Comparison of ENCODE assay signal across 14 mouse cellular contexts in genomic region chr16:24390596-24390995, GRCm38 (mm10). TPM values are rescaled to one million over a fixed set of nuclear protein-coding genes. Genes with fewer than 3 reads are reported as not detected.
A peak's percentile ranks its signal among the peaks of the same experiment; 100 is the strongest.
DNase-seq lines count a peak whose midpoint lies in the region; ATAC-seq and TF ChIP-seq lines count a peak whose summit lies in the region.
"Had no signal": no experiment of that assay in that cellular context is flagged by ENCODE, and none has a peak within 500 bp of the region (broad histone marks: within the 10 kb centered on the region; RNA-seq: fewer than 3 reads in every experiment).

No protein-coding gene starts in this region.

- no peak overlapping the region for H3K4me2 ChIP-seq in forebrain, postnatal 0 days (ENCODE audit: low read depth)
- H3K4me2 ChIP-seq in limb, embryonic 12.5 days, result no peak overlapping the region
- H3K4me2 ChIP-seq in forebrain, embryonic 16.5 days (ENCODE audit: low read length), result no peak overlapping the region
- H3K4me2 ChIP-seq: neural tube, embryonic 13.5 days had no signal

- ATAC-seq in forebrain, postnatal 0 days, result peak; percentile 26; the same call in 1 of the 2 replicates
- no peak for ATAC-seq in limb, embryonic 12.5 days (ENCODE audit: insufficient number of reproducible peaks, insufficient read depth, low FRiP score, low TSS enrichment, low read depth)
- ATAC-seq in forebrain, embryonic 16.5 days, result no peak

- 0 out of 2 replicates have a peak overlapping the region, but pooled peaks have one; percentile 9 for H3K27ac ChIP-seq in forebrain, postnatal 0 days (ENCODE audit: low read depth, low read length)
- no peak overlapping the region for H3K27ac ChIP-seq in forebrain, embryonic 10.5 days
- H3K27ac ChIP-seq in limb, embryonic 12.5 days, result 0 out of 2 replicates have a peak overlapping the region, but pooled peaks have one; percentile 41
- H3K27ac ChIP-seq in limb, embryonic 10.5 days, result no peak overlapping the region
- peak overlapping the region; percentile 84 for H3K27ac ChIP-seq in layer of hippocampus, adult 2 months
- H3K27ac ChIP-seq in forebrain, embryonic 16.5 days (ENCODE audit: low read length), result no peak overlapping the region
- H3K27ac ChIP-seq: neural tube, embryonic 13.5 days had no signal

- no peaks in the 10 kb centered on the region for H3K4me1 ChIP-seq in forebrain, postnatal 0 days (ENCODE audit: insufficient read depth)
- peaks cover 35% of the 10 kb centered on the region for H3K4me1 ChIP-seq in forebrain, embryonic 10.5 days
- H3K4me1 ChIP-seq in limb, embryonic 12.5 days (replicated peaks), result peaks cover 29% of the 10 kb centered on the region
- H3K4me1 ChIP-seq in limb, embryonic 10.5 days, result peaks cover 32% of the 10 kb centered on the region
- peaks cover 21% of the 10 kb centered on the region for H3K4me1 ChIP-seq in forebrain, embryonic 16.5 days (replicated peaks; ENCODE audit: control insufficient read depth, insufficient read depth, low read length)

- no peaks in the 10 kb centered on the region for H3K36me3 ChIP-seq in forebrain, postnatal 0 days (ENCODE audit: insufficient read depth)
- H3K36me3 ChIP-seq in forebrain, embryonic 10.5 days (replicated peaks), result no peaks in the 10 kb centered on the region
- H3K36me3 ChIP-seq in limb, embryonic 12.5 days, result no peaks in the 10 kb centered on the region
- no peaks in the 10 kb centered on the region for H3K36me3 ChIP-seq in limb, embryonic 10.5 days
- H3K36me3 ChIP-seq in forebrain, embryonic 16.5 days (ENCODE audit: control insufficient read depth, insufficient read depth), result no peaks in the 10 kb centered on the region
- H3K36me3 ChIP-seq: neural tube, embryonic 13.5 days had no signal

- peak; percentile 50 for DNase-seq in forebrain, postnatal 0 days
- no peak for DNase-seq in forebrain, embryonic 10.5 days (ENCODE audit: extremely low spot score, low spot score)
- DNase-seq in limb, embryonic 10.5 days (ENCODE audit: low spot score), result no peak
- peak; percentile 90 to 94 for DNase-seq in cerebellum, adult 18-20 months
- peak; percentile 29 to 32 for DNase-seq in layer of hippocampus, adult 2 months (ENCODE audit: low spot score in 2 of 2)
- DNase-seq in adipocyte (ENCODE audit: low spot score), result no peak
- DNase-seq: adrenal gland, postnatal 25 days; heart, adult 18-20 months; kidney, adult 11 months; lung, postnatal 36 days; midbrain, embryonic 14.5 days had no signal

- no peak overlapping the region for H3K4me3 ChIP-seq in forebrain, postnatal 0 days (ENCODE audit: low read depth, low read length)
- no peak overlapping the region for H3K4me3 ChIP-seq in forebrain, embryonic 10.5 days
- no peak overlapping the region for H3K4me3 ChIP-seq in limb, embryonic 12.5 days (replicated peaks)
- no peak overlapping the region for H3K4me3 ChIP-seq in limb, embryonic 10.5 days
- no peak overlapping the region for H3K4me3 ChIP-seq in layer of hippocampus, adult 2 months
- no peak overlapping the region for H3K4me3 ChIP-seq in forebrain, embryonic 16.5 days (replicated peaks; ENCODE audit: low read length)
- H3K4me3 ChIP-seq: neural tube, embryonic 13.5 days had no signal

- 60% methylated on average over 5 of the region's 5 CpGs for WGBS in forebrain, postnatal 0 days
- WGBS in forebrain, embryonic 10.5 days, result 88% methylated on average over 5 of the region's 5 CpGs
- WGBS in limb, embryonic 12.5 days, result 82% methylated on average over 5 of the region's 5 CpGs
- 87% methylated on average over 5 of the region's 5 CpGs for WGBS in limb, embryonic 10.5 days
- WGBS in forebrain, embryonic 16.5 days, result 59% methylated on average over 5 of the region's 5 CpGs

- H3K9ac ChIP-seq in forebrain, postnatal 0 days, result no peak overlapping the region
- H3K9ac ChIP-seq in limb, embryonic 12.5 days (replicated peaks), result no peak overlapping the region
- H3K9ac ChIP-seq in forebrain, embryonic 16.5 days (replicated peaks; ENCODE audit: low read depth, low read length), result no peak overlapping the region
- H3K9ac ChIP-seq: neural tube, embryonic 13.5 days had no signal

- no peaks in the 10 kb centered on the region for H3K27me3 ChIP-seq in forebrain, postnatal 0 days (ENCODE audit: insufficient read depth, low read length)
- 0 out of 2 replicates have a peak, but pooled peaks cover 9% of the 10 kb centered on the region for H3K27me3 ChIP-seq in forebrain, embryonic 10.5 days (ENCODE audit: poor library complexity, severe bottlenecking)
- H3K27me3 ChIP-seq in limb, embryonic 12.5 days, result no peaks in the 10 kb centered on the region
- H3K27me3 ChIP-seq in limb, embryonic 10.5 days (ENCODE audit: low read depth, poor library complexity, severe bottlenecking), result no peaks in the 10 kb centered on the region
- no peaks in the 10 kb centered on the region for H3K27me3 ChIP-seq in forebrain, embryonic 16.5 days (replicated peaks; ENCODE audit: control insufficient read depth, insufficient read depth, low read length)
- H3K27me3 ChIP-seq: neural tube, embryonic 13.5 days had no signal

- no peak for TF ChIP-seq CTCF in forebrain, postnatal 0 days (IDR thresholded peaks at IDR 0.05; ENCODE audit: low read depth)
- TF ChIP-seq CTCF in layer of hippocampus, adult 2 months (conservative IDR thresholded peaks at IDR 0.05), result no peak

- H3K9me3 ChIP-seq in forebrain, postnatal 0 days (ENCODE audit: low read length), result no peaks in the 10 kb centered on the region
- H3K9me3 ChIP-seq in forebrain, embryonic 10.5 days, result no peaks in the 10 kb centered on the region
- no peaks in the 10 kb centered on the region for H3K9me3 ChIP-seq in limb, embryonic 12.5 days
- H3K9me3 ChIP-seq in limb, embryonic 10.5 days (replicated peaks), result no peaks in the 10 kb centered on the region
- H3K9me3 ChIP-seq in forebrain, embryonic 16.5 days (ENCODE audit: control insufficient read depth, low read length), result no peaks in the 10 kb centered on the region
- H3K9me3 ChIP-seq: neural tube, embryonic 13.5 days had no signal

RNA-seq across cellular contexts. Expression of gene Lpp, which starts 2.7 kb away (rescaled TPM):
- total RNA-seq in forebrain, postnatal 0 days (2014; rRNA removed), result 6.0 and 9.4 TPM in 2 replicates
- 2.6 and 6.2 TPM in 2 replicates for polyA plus RNA-seq in forebrain, postnatal 0 days (2015; fragmentation: Nextera tagmentation; extraction: Ambion mirVana)
- polyA plus RNA-seq in forebrain, embryonic 10.5 days (2016; fragmentation: Nextera tagmentation; extraction: Ambion mirVana), result 27.3 and 27.9 TPM in 2 replicates
- 39.4 and 40.3 TPM in 2 replicates for polyA plus RNA-seq in limb, embryonic 12.5 days (2016; fragmentation: Nextera tagmentation; extraction: Ambion mirVana)
- polyA plus RNA-seq in limb, embryonic 10.5 days (2016; fragmentation: Nextera tagmentation; extraction: Ambion mirVana), result 38.6 and 45.3 TPM in 2 replicates
- 10 to 100 TPM; 10.1 to 10.5 TPM for total RNA-seq in layer of hippocampus, adult 2 months (2021)
- polyA plus RNA-seq in forebrain, embryonic 16.5 days (2015; fragmentation: Nextera tagmentation; extraction: Ambion mirVana), result 10.5 and 12.2 TPM in 2 replicates

Comparison
In these comparisons a context has a peak if more than half of its experiments do, and no peak if none do; other contexts are left out.
1. DNase-seq: peak in forebrain, postnatal 0 days (single experiment), cerebellum, adult 18-20 months (2 of 2) and layer of hippocampus, adult 2 months (2 of 2); none in forebrain, embryonic 10.5 days (single experiment), limb, embryonic 10.5 days (single experiment) and adipocyte (single experiment).
2. H3K27ac ChIP-seq: peak in forebrain, postnatal 0 days (single experiment), limb, embryonic 12.5 days (single experiment) and layer of hippocampus, adult 2 months (single experiment); none in forebrain, embryonic 10.5 days (single experiment), limb, embryonic 10.5 days (single experiment) and forebrain, embryonic 16.5 days (single experiment).